Mouse (Mus musculus): ENCODE data around the gene Gm45233. TPM values are rescaled to one million over a fixed set of nuclear protein-coding genes. Genes with fewer than 3 reads are reported as not detected.

Gm45233 gene
- polyA plus RNA-seq, 1 experiment from 2014 or later = 0.22 TPM

DNA sequence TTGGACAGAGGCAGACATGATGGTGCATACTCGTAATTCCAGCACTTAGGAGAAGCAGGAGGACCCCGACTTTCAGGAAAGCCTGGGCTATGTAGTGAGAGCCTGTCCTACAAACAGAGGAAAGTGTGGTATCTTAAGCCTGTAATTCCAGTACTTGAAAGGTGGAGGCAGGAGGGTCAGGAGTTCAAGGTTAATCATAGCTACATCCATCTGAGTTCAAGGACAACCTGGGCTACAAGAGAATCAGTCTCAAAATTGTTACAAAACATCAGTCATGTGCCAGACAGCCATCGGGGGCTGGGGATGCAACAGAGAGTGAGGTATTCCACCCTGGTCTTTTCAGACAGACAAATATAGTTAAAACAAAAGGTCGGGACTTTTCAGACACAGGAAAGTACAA, 11.0 kb upstream of the Gm45233 start:
- Histone ChIP-seq H3K4me3 (replicated peaks) (no peak overlapping the region), H3K36me3 (no peaks in the 10 kb centered on the region), H3K4me1 (no peaks in the 10 kb centered on the region), H3K27me3 (replicated peaks) (no peaks in the 10 kb centered on the region), H3K4me2 (no peak overlapping the region), H3K9ac (replicated peaks) (no peak overlapping the region), H3K9me3 (replicated peaks) (no peaks in the 10 kb centered on the region), H3K27ac (replicated peaks) (no peak overlapping the region)
- no peak for ATAC-seq (ENCODE audit: low FRiP score)
- WGBS = 77% methylated on average over 4 of the region's 4 CpGs

DNA sequence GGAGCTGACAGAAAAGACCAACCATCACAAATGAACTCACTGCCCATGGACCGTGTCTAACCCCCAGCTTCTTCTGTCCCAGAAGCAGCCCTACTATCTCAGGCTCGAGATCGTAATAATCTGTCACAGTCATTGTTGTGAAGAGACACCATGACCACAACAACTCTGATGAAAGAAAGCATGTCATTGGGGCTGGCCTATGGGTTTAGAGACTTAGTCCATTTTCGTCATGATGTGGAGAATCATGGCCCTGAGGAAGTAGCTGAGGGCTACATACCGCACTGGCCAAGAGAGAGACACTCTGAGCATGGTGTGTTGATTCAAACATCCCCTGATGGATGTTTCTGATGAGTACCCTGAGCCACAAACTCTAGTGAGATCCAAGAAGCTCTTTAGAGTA, 9.3 kb upstream of the Gm45233 start:
- H3K27me3 ChIP-seq (replicated peaks) = no peaks in the 10 kb centered on the region
- H3K36me3 ChIP-seq = no peaks in the 10 kb centered on the region
- H3K4me2 ChIP-seq = no peak overlapping the region
- H3K27ac ChIP-seq (replicated peaks) = no peak overlapping the region
- H3K9me3 ChIP-seq (replicated peaks) = no peaks in the 10 kb centered on the region
- 82% methylated on average over 5 of the region's 5 CpGs for WGBS
- ATAC-seq (ENCODE audit: low FRiP score) = no peak
- H3K4me1 ChIP-seq = no peaks in the 10 kb centered on the region
- no peak overlapping the region for H3K9ac ChIP-seq (replicated peaks)
- no peak overlapping the region for H3K4me3 ChIP-seq (replicated peaks)

DNA sequence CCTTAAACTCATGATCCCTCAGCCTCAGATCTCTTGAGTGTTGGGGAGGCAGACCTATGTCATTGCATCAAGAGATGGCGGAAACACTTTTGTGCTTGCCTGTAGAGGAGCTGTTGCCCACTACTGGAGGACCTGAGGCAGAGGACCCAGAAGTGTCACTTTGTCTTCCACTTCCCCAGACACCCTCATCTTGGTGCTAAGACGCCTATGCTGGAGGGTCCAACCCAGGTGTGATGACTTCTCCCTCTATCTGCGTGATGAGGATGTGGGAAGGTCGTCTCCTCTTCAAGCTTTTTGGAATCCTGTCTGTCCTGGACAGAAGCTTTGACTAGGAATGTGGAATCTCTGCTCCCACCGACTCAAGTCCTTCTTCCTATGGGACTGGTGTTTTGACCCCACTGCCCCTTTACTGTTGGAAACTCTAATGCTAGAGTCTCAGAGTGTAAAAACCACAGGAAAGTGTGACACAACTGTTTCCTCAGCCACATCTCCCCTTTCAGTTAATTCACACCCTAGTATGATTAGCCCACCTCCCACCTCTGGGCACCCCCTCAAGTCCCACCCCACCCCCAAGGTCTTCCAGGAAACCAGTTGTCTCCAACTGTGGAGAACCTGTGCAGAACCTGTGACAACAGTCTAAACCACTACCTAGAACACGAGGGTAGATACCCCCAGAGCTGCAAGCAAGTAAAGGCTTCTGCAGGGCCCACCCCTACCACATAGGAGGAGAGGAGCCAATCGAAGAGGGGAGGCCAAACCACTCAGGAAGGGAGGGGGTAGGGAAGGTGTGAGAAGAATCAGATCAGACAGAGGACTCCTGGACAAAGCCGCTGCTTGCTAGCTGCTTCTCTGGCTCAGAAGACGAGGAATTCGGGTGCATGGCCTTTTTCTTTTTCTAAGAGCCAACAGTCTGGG, 7.3 kb upstream of the Gm45233 start, which contains the start of gene Nkg7:
TSS of gene Nkg7 (plus strand) at position 733 of the 915 bp plus-strand sequence.
- H3K27ac ChIP-seq (replicated peaks) = no peak within 1 kb of the TSS
- no peaks in the 10 kb centered on the region for H3K27me3 ChIP-seq (replicated peaks)
- H3K36me3 ChIP-seq = no peaks in the 10 kb centered on the region
- 81% methylated on average over 10 of the region's 10 CpGs for WGBS
- ATAC-seq (ENCODE audit: low FRiP score) = no peak
- no peak within 1 kb of the TSS for H3K4me3 ChIP-seq (replicated peaks)
- no peak within 1 kb of the TSS for H3K4me2 ChIP-seq
- H3K4me1 ChIP-seq = no peaks in the 10 kb centered on the region
- no peak within 1 kb of the TSS for H3K9ac ChIP-seq (replicated peaks)
- H3K9me3 ChIP-seq (replicated peaks) = no peaks in the 10 kb centered on the region

DNA sequence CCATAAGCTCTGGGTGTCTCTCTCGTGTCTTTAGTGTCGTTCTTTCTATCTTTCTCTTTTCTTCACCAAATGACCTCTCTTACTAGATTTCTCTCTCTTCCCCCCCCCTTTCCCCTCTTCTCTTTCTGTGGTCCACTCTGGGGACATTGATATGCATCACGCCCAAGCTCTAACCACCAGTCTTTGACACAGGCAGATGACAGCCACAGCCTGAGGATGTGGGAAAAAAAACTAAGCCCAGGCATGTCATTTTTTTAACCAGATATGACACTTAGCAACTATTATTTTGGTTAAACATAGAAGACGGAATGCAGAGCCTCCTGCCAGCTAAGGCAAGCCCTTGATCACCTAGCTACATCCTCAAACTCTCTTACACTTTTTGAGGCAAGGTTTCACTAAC, 5.3 kb upstream of the Gm45233 start:
- no peak for ATAC-seq (ENCODE audit: low FRiP score)
- H3K4me2 ChIP-seq = no peak overlapping the region

DNA sequence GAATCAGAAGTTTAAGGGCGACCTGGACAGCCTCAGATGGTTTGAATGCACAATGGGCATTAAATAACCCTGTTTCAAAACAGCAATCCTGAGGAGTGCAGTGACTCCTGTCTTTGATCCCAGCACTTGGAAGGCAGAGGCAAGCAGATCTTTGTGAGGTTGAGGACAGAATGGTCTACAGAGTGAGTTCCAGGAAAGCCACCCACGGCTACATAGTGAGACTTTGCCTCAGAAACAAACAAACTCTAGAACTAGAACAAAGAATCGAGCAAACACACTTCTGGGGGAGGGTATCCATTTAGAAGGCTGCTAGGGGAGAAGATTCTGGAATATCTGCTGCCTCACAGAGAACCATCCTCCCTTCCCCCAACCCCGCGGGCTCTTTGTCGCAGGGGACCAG, 3.4 kb upstream of the Gm45233 start, which contains the start of gene Cldnd2:
TSS of gene Cldnd2 (plus strand) at position 301 of the 400 bp plus-strand sequence.
- H3K27ac ChIP-seq (replicated peaks) = no peak within 1 kb of the TSS
- H3K4me1 ChIP-seq = peaks cover 26% of the 10 kb centered on the region
- H3K4me3 ChIP-seq (replicated peaks) = no peak within 1 kb of the TSS
- 81% methylated on average over 6 of the region's 6 CpGs for WGBS
- ATAC-seq (ENCODE audit: low FRiP score) = no peak
- H3K9ac ChIP-seq (replicated peaks) = no peak within 1 kb of the TSS
- H3K27me3 ChIP-seq (replicated peaks) = no peaks in the 10 kb centered on the region
- no peaks in the 10 kb centered on the region for H3K9me3 ChIP-seq (replicated peaks)
- H3K4me2 ChIP-seq = no peak within 1 kb of the TSS
- H3K36me3 ChIP-seq = no peaks in the 10 kb centered on the region

More for the DNA sequence above, 5.3 kb upstream of the Gm45233 start:
- Histone ChIP-seq H3K9me3 (replicated peaks) (no peaks in the 10 kb centered on the region), H3K4me3 (replicated peaks) (no peak overlapping the region), H3K4me1 (peaks cover 14% of the 10 kb centered on the region), H3K36me3 (no peaks in the 10 kb centered on the region), H3K27me3 (replicated peaks) (no peaks in the 10 kb centered on the region), H3K27ac (replicated peaks) (no peak overlapping the region), H3K9ac (replicated peaks) (no peak overlapping the region)
- WGBS = 83% methylated on average over 4 of the region's 4 CpGs

DNA sequence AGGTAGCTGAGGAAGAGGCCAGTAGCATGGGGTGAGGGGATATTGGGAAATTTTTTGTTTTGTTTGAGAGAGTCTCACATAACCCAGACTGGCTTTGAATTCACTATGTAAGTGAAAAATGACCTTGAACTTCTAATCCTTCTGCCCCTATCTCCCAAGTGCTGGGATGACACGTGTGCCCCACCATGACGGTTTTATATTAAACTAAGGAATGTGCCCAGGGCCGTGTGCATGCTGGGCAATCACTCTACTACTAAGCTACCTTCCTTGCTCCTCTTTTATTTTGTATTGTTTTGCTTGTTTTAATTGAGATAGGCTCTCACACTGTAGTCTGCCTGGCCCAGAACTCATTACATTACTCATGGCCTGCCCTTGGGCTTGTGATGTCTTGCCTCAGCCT, 2.9 kb upstream of the Gm45233 start:
- Histone ChIP-seq H3K27ac (replicated peaks) (no peak overlapping the region), H3K9ac (replicated peaks) (no peak overlapping the region), H3K4me3 (replicated peaks) (no peak overlapping the region), H3K36me3 (no peaks in the 10 kb centered on the region), H3K27me3 (replicated peaks) (no peaks in the 10 kb centered on the region), H3K4me1 (peaks cover 28% of the 10 kb centered on the region), H3K9me3 (replicated peaks) (no peaks in the 10 kb centered on the region), H3K4me2 (no peak overlapping the region)
- ATAC-seq (ENCODE audit: low FRiP score) = no peak
- WGBS = 85% methylated on average over 3 of the region's 3 CpGs

DNA sequence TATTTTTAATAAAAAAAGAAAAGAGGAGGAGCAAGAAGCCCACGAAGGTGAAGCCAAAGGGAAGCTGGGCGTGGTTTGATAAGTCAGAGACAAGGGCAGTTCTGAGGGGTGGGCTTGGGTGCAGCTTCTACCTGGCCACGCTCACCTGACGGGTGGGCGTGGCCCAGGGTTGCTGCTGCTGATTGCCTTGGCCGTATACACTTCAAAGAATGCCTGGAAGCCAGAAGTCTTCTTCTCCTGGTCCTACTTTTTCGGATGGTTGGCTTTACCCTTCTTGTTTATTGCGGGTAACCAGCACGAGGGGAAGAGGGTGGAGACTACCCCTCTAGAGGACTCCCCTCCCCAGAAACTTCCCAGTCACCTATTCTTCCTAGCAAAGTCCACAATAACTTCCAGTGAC, 1.2 kb upstream of the Gm45233 start:
- Histone ChIP-seq H3K27me3 (replicated peaks) (no peaks in the 10 kb centered on the region), H3K27ac (replicated peaks) (peak overlapping the region; percentile 93), H3K4me3 (replicated peaks) (peak overlapping the region; percentile 52), H3K9me3 (replicated peaks) (no peaks in the 10 kb centered on the region), H3K36me3 (no peaks in the 10 kb centered on the region), H3K9ac (replicated peaks) (peak overlapping the region; percentile 67), H3K4me1 (peaks cover 30% of the 10 kb centered on the region), H3K4me2 (peak overlapping the region; percentile 77)
- ATAC-seq (ENCODE audit: low FRiP score) = peak; percentile 3; the same call in 1 of the 2 replicates
- 13% methylated on average over 9 of the region's 9 CpGs for WGBS

DNA sequence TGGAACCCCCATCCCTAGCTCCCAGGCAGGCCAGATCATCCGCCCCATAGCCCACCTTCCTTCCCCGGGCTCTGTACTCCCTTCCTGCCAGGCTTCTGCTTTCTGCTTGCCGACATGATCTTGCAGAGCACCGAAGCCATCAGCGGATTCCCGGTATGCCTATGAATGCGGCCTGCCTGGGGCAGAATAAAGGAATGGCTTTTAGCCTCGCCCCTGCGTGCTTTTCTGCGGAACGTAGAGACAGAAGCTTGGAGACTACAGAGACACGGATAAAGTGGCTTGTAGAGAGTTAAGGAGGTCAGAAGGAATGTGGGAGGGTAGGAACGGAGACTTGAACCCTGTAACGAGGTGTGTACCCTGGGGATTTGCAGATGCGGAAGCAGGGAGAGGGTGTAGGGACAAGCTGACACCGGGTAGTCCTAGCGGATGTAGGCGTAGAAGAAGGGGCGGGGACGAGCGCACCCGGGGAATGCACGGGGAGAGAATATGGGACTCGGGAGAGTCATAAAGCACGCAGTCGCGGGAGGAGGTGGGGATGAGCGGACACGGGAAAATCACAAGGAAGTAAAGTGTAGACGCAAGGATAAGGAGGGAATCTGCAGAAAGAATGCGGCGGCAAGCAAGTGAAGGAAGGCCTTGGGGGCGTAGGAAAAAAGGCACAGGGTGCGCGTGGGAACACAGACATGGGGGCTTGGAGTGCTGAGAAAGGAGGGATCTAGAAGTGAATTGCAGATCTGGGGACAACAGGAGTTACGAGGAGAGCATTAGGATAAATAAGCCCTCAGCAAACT, 607 bp upstream of the Gm45233 start:
- Histone ChIP-seq H3K9me3 (replicated peaks) (no peaks in the 10 kb centered on the region), H3K4me3 (replicated peaks) (peak overlapping the region; percentile 52), H3K36me3 (no peaks in the 10 kb centered on the region), H3K4me1 (peaks cover 30% of the 10 kb centered on the region), H3K27ac (replicated peaks) (peak overlapping the region; percentile 93), H3K9ac (replicated peaks) (peak overlapping the region; percentile 67), H3K27me3 (replicated peaks) (no peaks in the 10 kb centered on the region), H3K4me2 (peak overlapping the region; percentile 77)
- peak; percentile 89 for ATAC-seq (ENCODE audit: low FRiP score)
- WGBS = under 1% methylated on average over 36 of the region's 36 CpGs

DNA sequence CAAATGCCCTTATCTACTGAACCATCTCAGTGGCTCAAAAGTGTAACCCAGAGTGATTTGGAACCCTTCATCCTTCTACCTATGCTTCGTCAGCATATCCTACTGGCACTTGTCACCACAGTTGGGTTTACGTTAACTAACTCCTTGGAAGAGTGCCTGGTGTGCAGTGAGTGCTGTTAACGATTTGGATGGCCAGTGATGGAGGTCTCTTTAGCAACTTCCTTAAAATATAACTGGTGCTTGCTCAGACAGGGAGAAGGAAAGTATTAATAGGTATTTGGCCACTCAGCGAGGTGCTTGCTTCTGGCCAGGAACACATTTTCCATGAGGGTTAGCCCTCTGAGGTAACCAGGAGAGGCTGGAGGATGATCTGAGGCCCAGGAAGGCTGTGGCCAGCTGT, 3.9 kb downstream of the Gm45233 start:
- H3K4me3 ChIP-seq (replicated peaks) = no peak overlapping the region
- no peaks in the 10 kb centered on the region for H3K9me3 ChIP-seq (replicated peaks)
- no peaks in the 10 kb centered on the region for H3K27me3 ChIP-seq (replicated peaks)
- 89% methylated on average over 4 of the region's 4 CpGs for WGBS
- ATAC-seq (ENCODE audit: low FRiP score) = no peak
- no peak overlapping the region for H3K4me2 ChIP-seq
- H3K4me1 ChIP-seq = peaks cover 24% of the 10 kb centered on the region
- H3K9ac ChIP-seq (replicated peaks) = no peak overlapping the region
- H3K27ac ChIP-seq (replicated peaks) = no peak overlapping the region
- peaks cover 14% of the 10 kb centered on the region; the same call in 1 of the 2 replicates for H3K36me3 ChIP-seq

DNA sequence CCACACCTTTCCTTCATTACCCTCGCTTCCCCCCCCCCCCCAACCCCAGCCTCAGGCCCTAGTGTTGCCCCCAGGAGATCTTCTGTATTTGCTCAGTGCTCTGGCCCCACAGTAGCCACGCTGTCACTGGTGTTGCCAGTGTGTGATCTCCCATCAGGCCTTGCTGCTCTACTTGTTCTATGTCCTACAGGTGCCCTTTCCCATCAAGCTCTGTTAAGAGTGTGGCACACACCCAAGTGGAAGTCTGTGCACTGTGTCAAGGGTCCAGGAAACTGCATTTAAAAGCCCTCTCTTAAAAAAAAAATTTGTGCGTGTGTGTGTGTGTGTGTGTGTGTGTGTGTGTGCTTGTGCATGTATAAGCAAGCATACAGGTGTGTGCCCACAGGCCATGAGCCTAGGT, 4.3 kb downstream of the Gm45233 start:
- WGBS = 96% methylated on average over 3 of the region's 3 CpGs
- ATAC-seq (ENCODE audit: low FRiP score) = no peak
- Histone ChIP-seq H3K4me1 (peaks cover 19% of the 10 kb centered on the region), H3K36me3 (peaks cover 18% of the 10 kb centered on the region; the same call in 1 of the 2 replicates), H3K4me3 (replicated peaks) (no peak overlapping the region), H3K9ac (replicated peaks) (no peak overlapping the region), H3K27ac (replicated peaks) (no peak overlapping the region), H3K27me3 (replicated peaks) (no peaks in the 10 kb centered on the region), H3K4me2 (no peak overlapping the region), H3K9me3 (replicated peaks) (no peaks in the 10 kb centered on the region)

DNA sequence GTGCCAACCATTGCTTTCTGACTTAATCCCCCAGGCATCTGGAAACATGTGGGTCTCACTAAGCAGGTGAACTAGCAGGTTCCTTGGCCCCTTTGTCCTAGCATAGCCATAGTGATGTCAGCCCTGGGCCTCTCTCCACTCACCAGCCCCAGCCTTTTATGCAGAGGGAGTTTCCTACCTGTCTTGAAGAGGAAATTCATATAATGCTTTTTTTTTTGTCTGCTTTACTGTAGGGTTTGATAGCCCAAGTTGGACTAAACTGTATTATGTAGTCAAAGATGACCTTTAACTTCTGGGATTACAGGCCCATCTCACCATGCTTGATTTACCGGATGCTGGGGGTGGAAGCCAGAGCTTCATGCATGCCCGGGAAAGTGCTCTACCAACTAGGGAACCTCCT, 5.9 kb downstream of the Gm45233 start:
- Histone ChIP-seq H3K9me3 (replicated peaks) (no peaks in the 10 kb centered on the region), H3K36me3 (peaks cover 34% of the 10 kb centered on the region), H3K27me3 (replicated peaks) (no peaks in the 10 kb centered on the region), H3K9ac (replicated peaks) (no peak overlapping the region), H3K27ac (replicated peaks) (no peak overlapping the region), H3K4me3 (replicated peaks) (no peak overlapping the region), H3K4me2 (no peak overlapping the region), H3K4me1 (peaks cover 9% of the 10 kb centered on the region)
- 96% methylated on average over 2 of the region's 2 CpGs for WGBS
- no peak for ATAC-seq (ENCODE audit: low FRiP score)
